ENCODE assay signal across 13 mouse cellular contexts in the genomic region with DNA sequence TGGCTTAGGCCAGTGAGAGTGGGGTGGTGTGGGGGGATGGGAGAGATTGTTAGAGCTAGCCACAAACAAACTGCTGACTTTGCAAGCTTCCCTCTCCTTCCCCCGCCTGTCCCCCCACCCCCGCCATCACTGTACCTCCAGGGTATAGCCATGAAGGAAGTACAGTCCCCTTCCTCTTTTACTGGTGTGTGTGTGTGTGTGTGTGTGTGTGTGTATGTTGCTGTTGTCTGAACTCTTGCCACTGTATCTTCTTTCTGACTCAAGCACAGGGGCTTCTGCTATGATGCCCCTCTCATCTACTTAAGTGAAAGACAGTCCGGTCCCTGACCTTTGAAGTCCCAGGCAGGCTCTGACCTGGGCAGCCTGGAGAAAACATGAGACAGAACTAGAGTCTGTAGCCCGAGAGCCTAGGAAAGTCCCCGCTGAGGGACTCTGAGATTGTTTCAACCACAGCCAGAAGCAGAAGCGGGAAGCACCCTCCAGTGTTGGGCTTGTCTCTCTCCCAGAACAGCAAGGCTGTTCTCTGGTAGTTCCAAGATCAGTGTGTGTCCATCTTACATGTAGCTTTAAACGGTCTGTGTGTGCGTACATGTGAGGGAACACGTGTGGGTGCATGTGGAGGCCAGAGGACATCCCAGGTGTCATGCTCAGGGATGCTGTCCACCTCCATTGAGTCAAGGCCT. TPM values are rescaled to one million over a fixed set of nuclear protein-coding genes. Genes with fewer than 3 reads are reported as not detected.
A peak's percentile ranks its signal among the peaks of the same experiment; 100 is the strongest.
DNase-seq lines count a peak whose midpoint lies in the region; ATAC-seq and TF ChIP-seq lines count a peak whose summit lies in the region.
"Had no signal": no experiment of that assay in that cellular context is flagged by ENCODE, and none has a peak within 500 bp of the region (broad histone marks: within the 10 kb centered on the region; RNA-seq: fewer than 3 reads in every experiment).

No protein-coding gene starts in this region.

- WGBS in lung, postnatal 0 days: 69% methylated on average over 9 of the region's 9 CpGs

- peaks cover 6% of the 10 kb centered on the region; the same call in 1 of the 2 replicates for H3K4me1 ChIP-seq in lung, postnatal 0 days (ENCODE audit: insufficient read depth, low read depth, low read length)
- H3K4me1 ChIP-seq in MEL (ENCODE audit: control insufficient read depth in 1 of 2, insufficient read depth in 2 of 2, low read length in 2 of 2): peaks cover 0 to 7% of the 10 kb centered on the region in 2 experiments; a peak in 1 of 4 replicates

- peaks cover 26% of the 10 kb centered on the region; the same call in 1 of the 2 replicates for H3K36me3 ChIP-seq in lung, postnatal 0 days (ENCODE audit: insufficient read depth, low read length)
- H3K36me3 ChIP-seq in MEL (ENCODE audit: control insufficient read depth in 1 of 2, insufficient read depth in 2 of 2, low read length in 2 of 2): no peaks in the 10 kb centered on the region; a peak in 1 of 4 replicates

- no peak for TF ChIP-seq RAD21 in MEL (IDR thresholded peaks at IDR 0.05; ENCODE audit: low read depth, low read length)

- no peaks in the 10 kb centered on the region for H3K79me2 ChIP-seq in MEL (ENCODE audit: control insufficient read depth, insufficient read depth, low read length, poor library complexity)

- no peaks in the 10 kb centered on the region for H3K9me3 ChIP-seq in lung, postnatal 0 days (ENCODE audit: low read length)
- H3K9me3 ChIP-seq in MEL (replicated peaks; ENCODE audit: insufficient read depth, low read length): no peaks in the 10 kb centered on the region

- peak; percentile 29 for DNase-seq in lung, postnatal 0 days (ENCODE audit: low spot score)
- no peak for DNase-seq in lung, postnatal 36 days
- DNase-seq in MEL (ENCODE audit: low read depth, low spot score): peak; percentile 54
- DNase-seq in ovary, postnatal 36 days (ENCODE audit: low spot score): no peak
- no peak for DNase-seq in kidney, adult 11 months
- DNase-seq: gastrocnemius, postnatal 25 days; left cerebral cortex, postnatal 4 days had no signal

- no peak for TF ChIP-seq CTCF in lung, postnatal 0 days (IDR thresholded peaks at IDR 0.05)
- no peak; a peak in 1 of 6 replicates for TF ChIP-seq CTCF in MEL (IDR thresholded peaks at IDR 0.05 in 2 of 3, conservative IDR thresholded peaks at IDR 0.05 in 1 of 3; ENCODE audit: control insufficient read depth in 1 of 3, insufficient read depth in 1 of 3, low read depth in 2 of 3, low read length in 3 of 3, poor library complexity in 1 of 3, severe bottlenecking in 1 of 3)

- no peaks in the 10 kb centered on the region for H3K27me3 ChIP-seq in lung, postnatal 0 days (replicated peaks; ENCODE audit: insufficient read depth, low read length)
- H3K27me3 ChIP-seq in MEL (ENCODE audit: control insufficient read depth in 1 of 2, insufficient read depth in 2 of 2, low read length in 2 of 2): no peaks in the 10 kb centered on the region

- no peak overlapping the region for H3K27ac ChIP-seq in lung, postnatal 0 days (ENCODE audit: low read length)
- H3K27ac ChIP-seq in MEL (ENCODE audit: control insufficient read depth, low read depth, low read length): no peak overlapping the region

- no peak for TF ChIP-seq EP300 in lung, postnatal 0 days (IDR thresholded peaks at IDR 0.05)
- no peak for TF ChIP-seq EP300 in MEL (IDR thresholded peaks at IDR 0.05; ENCODE audit: low read depth in 1 of 2, low read length in 2 of 2)

- H3K4me2 ChIP-seq in lung, postnatal 0 days (replicated peaks; ENCODE audit: low read depth, low read length): no peak overlapping the region

- ATAC-seq in lung, postnatal 0 days: no peak
- ATAC-seq in hematopoietic stem cell, adult 5-6 weeks (replicated peaks in 1 of 2; ENCODE audit: insufficient read depth in 1 of 2, low FRiP score in 2 of 2, low TSS enrichment in 1 of 2, low read depth in 1 of 2, poor library complexity in 2 of 2, severe bottlenecking in 2 of 2): peak; percentile 54 to 59
- peak; percentile 69 for ATAC-seq in neutrophil, adult 5-6 weeks (ENCODE audit: extremely low read depth, insufficient number of reproducible peaks, low FRiP score, poor library complexity, severe bottlenecking)
- ATAC-seq: activated CD4-positive, CD25-positive, alpha-beta regulatory T cell, adult 4 months; forebrain, embryonic 16.5 days; inflammation-experienced regulatory T-cells, adult 6 months had no signal

- H3K4me3 ChIP-seq in lung, postnatal 0 days (ENCODE audit: low read depth, low read length): no peak overlapping the region
- no peak overlapping the region for H3K4me3 ChIP-seq in MEL (ENCODE audit: control insufficient read depth in 1 of 2, insufficient read depth in 1 of 2, low read depth in 2 of 2, low read length in 2 of 2)
- H3K4me3 ChIP-seq: myocyte had no signal

- H3K9ac ChIP-seq in lung, postnatal 0 days (replicated peaks; ENCODE audit: low read depth): no peak overlapping the region
- no peak overlapping the region for H3K9ac ChIP-seq in MEL (ENCODE audit: control insufficient read depth, low read depth, low read length, poor library complexity, severe bottlenecking)

- no peak for TF ChIP-seq POLR2A in MEL (IDR thresholded peaks at IDR 0.05; ENCODE audit: control insufficient read depth in 1 of 2, insufficient read depth in 1 of 2, low read depth in 1 of 2, low read length in 2 of 2, poor library complexity in 1 of 2)

TF ChIP-seq in MEL, 35 proteins besides CTCF, POLR2A, EP300 and RAD21:
- TF ChIP-seq USF1 (IDR thresholded peaks at IDR 0.05; ENCODE audit: low read depth, low read length): no peak
- no peak for TF ChIP-seq MYC (IDR thresholded peaks at IDR 0.05; ENCODE audit: low read depth, low read length)
- TF ChIP-seq ETS1 (IDR thresholded peaks at IDR 0.05; ENCODE audit: low read depth, low read length): 0 out of 2 replicates have a peak, but pooled peaks have one; percentile 23
- TF ChIP-seq MAZ (IDR thresholded peaks at IDR 0.05; ENCODE audit: low read depth, low read length): peak; percentile 16; the same call in 1 of the 2 replicates
- TF ChIP-seq MAFK (IDR thresholded peaks at IDR 0.05; ENCODE audit: borderline replicate concordance, low read depth, low read length): peak; percentile 66; the same call in 1 of the 2 replicates
TF ChIP-seq in MEL: peak in this region for 3.

RNA-seq across cellular contexts. Expression of gene Tlr9, which starts 7.8 kb away (rescaled TPM):
- polyA plus RNA-seq in lung, postnatal 0 days (2015; fragmentation: Nextera tagmentation; extraction: Ambion mirVana): 0.12 and 0.15 TPM in 2 replicates
- not detected in 2 replicates for total RNA-seq in MEL (2012; rRNA removed)
- not detected for polyA plus RNA-seq in MEL (2012; ENCODE audit: insufficient read depth in 1 of 2, insufficient read length in 2 of 2, low read depth in 1 of 2, low replicate concordance in 2 of 2, missing spikeins in 1 of 2)
- 0.84 and 1.4 TPM in 2 replicates for total RNA-seq in hematopoietic stem cell, adult 5-6 weeks (2017)
- 14.5 and 14.8 TPM in 2 replicates for total RNA-seq in neutrophil, adult 5-6 weeks (2017)
- polyA plus RNA-seq: forebrain, embryonic 16.5 days; myocyte had no signal

RNA-seq across cellular contexts. Expression of gene Alas1, which starts 18.3 kb away (rescaled TPM):
- 292 and 310 TPM in 2 replicates for polyA plus RNA-seq in lung, postnatal 0 days (2015; fragmentation: Nextera tagmentation; extraction: Ambion mirVana)
- 14.4 and 19.8 TPM in 2 replicates for total RNA-seq in MEL (2012; rRNA removed)
- polyA plus RNA-seq in MEL (2012; ENCODE audit: insufficient read depth in 1 of 2, insufficient read length in 2 of 2, low read depth in 1 of 2, low replicate concordance in 2 of 2, missing spikeins in 1 of 2): 10 to 100 TPM in 1 of 2 experiments, not detected in 1; 15.3 TPM
- total RNA-seq in hematopoietic stem cell, adult 5-6 weeks (2017): 72.1 and 85.4 TPM in 2 replicates
- 78.1 and 87.3 TPM in 2 replicates for total RNA-seq in neutrophil, adult 5-6 weeks (2017)

RNA-seq across cellular contexts. Expression of gene Twf2, which starts 27.3 kb away (rescaled TPM):
- polyA plus RNA-seq in lung, postnatal 0 days (2015; fragmentation: Nextera tagmentation; extraction: Ambion mirVana): 64.2 and 64.6 TPM in 2 replicates
- 63.9 and 66.8 TPM in 2 replicates for total RNA-seq in MEL (2012; rRNA removed)
- 100 to 1,000 TPM in 1 of 2 experiments, not detected in 1; 101 TPM for polyA plus RNA-seq in MEL (2012; ENCODE audit: insufficient read depth in 1 of 2, insufficient read length in 2 of 2, low read depth in 1 of 2, low replicate concordance in 2 of 2, missing spikeins in 1 of 2)
- total RNA-seq in hematopoietic stem cell, adult 5-6 weeks (2017): 34.2 and 64.2 TPM in 2 replicates
- 102 and 111 TPM in 2 replicates for total RNA-seq in neutrophil, adult 5-6 weeks (2017)

RNA-seq across cellular contexts. Expression of gene Ppm1m, which starts 30.6 kb away (rescaled TPM):
- 33.4 and 37.2 TPM in 2 replicates for polyA plus RNA-seq in lung, postnatal 0 days (2015; fragmentation: Nextera tagmentation; extraction: Ambion mirVana)
- 29.4 and 34.2 TPM in 2 replicates for total RNA-seq in MEL (2012; rRNA removed)
- 10 to 100 TPM in 1 of 2 experiments, not detected in 1; 47.2 TPM for polyA plus RNA-seq in MEL (2012; ENCODE audit: insufficient read depth in 1 of 2, insufficient read length in 2 of 2, low read depth in 1 of 2, low replicate concordance in 2 of 2, missing spikeins in 1 of 2)
- total RNA-seq in hematopoietic stem cell, adult 5-6 weeks (2017): 12.0 and 19.9 TPM in 2 replicates
- total RNA-seq in neutrophil, adult 5-6 weeks (2017): 48.0 and 59.0 TPM in 2 replicates

RNA-seq across cellular contexts. Expression of gene Poc1a, which starts 50.7 kb away (rescaled TPM):
- 9.7 and 9.9 TPM in 2 replicates for polyA plus RNA-seq in lung, postnatal 0 days (2015; fragmentation: Nextera tagmentation; extraction: Ambion mirVana)
- total RNA-seq in MEL (2012; rRNA removed): 33.8 and 37.6 TPM in 2 replicates
- 10 to 100 TPM in 1 of 2 experiments, not detected in 1; 41.3 TPM for polyA plus RNA-seq in MEL (2012; ENCODE audit: insufficient read depth in 1 of 2, insufficient read length in 2 of 2, low read depth in 1 of 2, low replicate concordance in 2 of 2, missing spikeins in 1 of 2)
- total RNA-seq in hematopoietic stem cell, adult 5-6 weeks (2017): 13.9 and 14.8 TPM in 2 replicates
- 0.98 and 1.4 TPM in 2 replicates for total RNA-seq in neutrophil, adult 5-6 weeks (2017)

Comparison
In these comparisons a context has a peak if more than half of its experiments do, and no peak if none do; other contexts are left out.
1. DNase-seq: peak in lung, postnatal 0 days (single experiment) and MEL (single experiment); none in lung, postnatal 36 days (single experiment), ovary, postnatal 36 days (single experiment) and kidney, adult 11 months (single experiment).